Mouse (Mus musculus): ENCODE measurements at regions not wholly inside any gene's neighbourhood (a gene's known extent, or its start where the extent isn't known, plus 50 kb on each side); places are given as distances from the start of the nearest gene placed in this dataset.

DNA sequence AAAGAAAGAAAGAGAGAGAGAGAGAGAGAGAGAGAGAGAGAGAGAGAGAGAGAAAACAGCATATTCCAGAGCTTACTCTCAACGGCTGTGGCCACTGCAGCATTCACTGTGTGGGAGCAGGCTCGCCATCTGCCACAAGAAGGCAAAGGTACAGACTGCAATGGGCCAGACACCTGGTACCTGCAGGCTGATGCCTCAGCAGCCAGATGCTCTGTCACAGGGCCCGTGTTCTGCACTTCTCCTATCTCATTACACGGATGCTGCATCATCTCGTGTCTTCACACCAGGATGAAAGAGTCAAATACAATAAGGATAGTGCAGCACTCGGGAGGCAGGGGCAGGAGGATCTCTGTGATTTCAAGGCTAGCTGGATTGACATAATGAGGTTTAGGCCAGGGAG, 305.2 kb downstream of the Rnf144a start:
- Histone ChIP-seq H3K4me3 (replicated peaks in 1 of 3; ENCODE audit: low read depth in 2 of 3, low read length in 2 of 3, poor library complexity in 1 of 3) (no peak overlapping the region), H3K36me3 (replicated peaks in 1 of 2; ENCODE audit: control insufficient read depth in 1 of 2, insufficient read depth in 1 of 2, low read length in 1 of 2) (no peaks in the 10 kb centered on the region), H3K4me2 (ENCODE audit: insufficient read depth, low read depth, poor library complexity, severe bottlenecking) (no peak overlapping the region), H3K9ac (ENCODE audit: insufficient read depth, low read depth) (no peak overlapping the region), H3K4me1 (ENCODE audit: control insufficient read depth in 1 of 2, insufficient read depth in 2 of 2) (no peaks in the 10 kb centered on the region), H3K9me3 (replicated peaks; ENCODE audit: low read length) (no peaks in the 10 kb centered on the region), H3K27me3 (replicated peaks) (no peaks in the 10 kb centered on the region), H3K79me2 (replicated peaks; ENCODE audit: control insufficient read depth, extremely low read depth, insufficient read depth, poor library complexity, severe bottlenecking) (no peaks in the 10 kb centered on the region), H3K27ac (ENCODE audit: insufficient read depth, low read depth) (no peak overlapping the region)
- dilution Hi-C loops (cut with MboI; ENCODE audit: extremely low pct_ligation_motif_present, extremely low pct_unique_long_range_greater_than_20kb, low sequenced_read_pairs): no loop called here
- TF ChIP-seq JUND (conservative IDR thresholded peaks at IDR 0.05; ENCODE audit: low read depth, low read length): no peak
- no peak for TF ChIP-seq USF1 (IDR thresholded peaks at IDR 0.05; ENCODE audit: low read depth, low read length)
- no peak for TF ChIP-seq RCOR1 (conservative IDR thresholded peaks at IDR 0.05; ENCODE audit: low read depth, low read length)
- TF ChIP-seq RAD21 (IDR thresholded peaks at IDR 0.05; ENCODE audit: low read depth, low read length): no peak
- TF ChIP-seq SIN3A (IDR thresholded peaks at IDR 0.05; ENCODE audit: low read length): no peak
- TF ChIP-seq CHD2 (IDR thresholded peaks at IDR 0.05; ENCODE audit: low read length): no peak
- no peak for DNase-seq (ENCODE audit: extremely low read depth)
- in situ Hi-C loops (cut with MboI; ENCODE audit: low pct_ligation_motif_present, low pct_unique_long_range_greater_than_20kb, low sequenced_read_pairs): no loop called here

DNA sequence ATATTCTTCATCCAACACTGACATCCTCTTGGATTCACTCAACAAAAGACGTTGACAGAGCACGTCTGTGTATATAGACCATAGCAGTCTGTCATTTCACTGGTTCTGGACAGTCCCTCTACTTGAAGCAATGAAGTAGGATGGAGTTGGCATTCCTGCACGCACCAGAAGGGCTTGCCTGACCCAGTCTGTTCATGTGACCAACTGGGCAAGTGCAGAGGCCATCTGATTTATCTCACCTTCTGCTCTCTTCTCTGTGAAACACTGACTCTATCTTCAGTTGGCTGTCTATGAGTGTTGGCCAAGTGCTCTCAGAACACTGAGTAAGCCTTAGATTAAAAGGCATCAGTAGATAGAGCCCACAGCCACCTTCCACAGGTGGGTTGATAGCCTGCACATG, 310.7 kb downstream of the Rnf144a start:
- H3K9ac ChIP-seq (ENCODE audit: insufficient read depth, low read depth): no peak overlapping the region
- no peaks in the 10 kb centered on the region for H3K9me3 ChIP-seq (replicated peaks; ENCODE audit: low read length)
- no peak for TF ChIP-seq NRF1 (IDR thresholded peaks at IDR 0.05; ENCODE audit: low read depth, low read length)
- H3K27ac ChIP-seq (ENCODE audit: insufficient read depth, low read depth): no peak overlapping the region
- in situ Hi-C loops (cut with MboI; ENCODE audit: low pct_ligation_motif_present, low pct_unique_long_range_greater_than_20kb, low sequenced_read_pairs) (no loop called here), dilution Hi-C loops (cut with MboI; ENCODE audit: extremely low pct_ligation_motif_present, extremely low pct_unique_long_range_greater_than_20kb, low sequenced_read_pairs) (no loop called here)
- no peaks in the 10 kb centered on the region for H3K4me1 ChIP-seq (ENCODE audit: control insufficient read depth in 1 of 2, insufficient read depth in 2 of 2)
- H3K36me3 ChIP-seq (replicated peaks in 1 of 2; ENCODE audit: control insufficient read depth in 1 of 2, insufficient read depth in 1 of 2, low read length in 1 of 2): no peaks in the 10 kb centered on the region
- H3K4me3 ChIP-seq (replicated peaks in 1 of 3; ENCODE audit: low read depth in 2 of 3, low read length in 2 of 3, poor library complexity in 1 of 3): no peak overlapping the region
- H3K79me2 ChIP-seq (replicated peaks; ENCODE audit: control insufficient read depth, extremely low read depth, insufficient read depth, poor library complexity, severe bottlenecking): no peaks in the 10 kb centered on the region
- H3K4me2 ChIP-seq (ENCODE audit: insufficient read depth, low read depth, poor library complexity, severe bottlenecking): no peak overlapping the region
- no peak for DNase-seq (ENCODE audit: extremely low read depth)
- no peaks in the 10 kb centered on the region for H3K27me3 ChIP-seq (replicated peaks)

DNA sequence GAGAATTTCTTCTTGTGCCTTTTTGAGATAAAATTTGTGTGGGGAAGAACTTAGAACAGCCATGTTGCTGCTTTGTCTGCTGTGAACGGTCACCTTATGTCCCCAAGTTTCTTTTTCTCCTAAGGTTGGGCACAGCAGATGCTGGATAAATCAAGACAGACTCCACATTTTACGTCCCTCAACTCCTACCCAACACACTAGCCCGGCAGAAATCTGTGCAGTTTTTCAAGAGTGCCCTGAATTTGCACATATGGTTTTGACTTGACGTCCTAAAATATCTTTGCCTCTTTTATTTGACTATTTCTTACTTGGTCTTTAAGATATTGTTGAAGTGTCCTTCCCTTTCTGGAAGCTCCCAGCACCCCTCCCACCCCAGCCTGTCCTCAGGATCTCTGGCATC, 312.7 kb downstream of the Rnf144a start:
- in situ Hi-C loops (cut with MboI; ENCODE audit: low pct_ligation_motif_present, low pct_unique_long_range_greater_than_20kb, low sequenced_read_pairs): no loop called here
- no peak for TF ChIP-seq MEF2A (IDR thresholded peaks at IDR 0.05; ENCODE audit: borderline replicate concordance, low read depth, low read length)
- no peak for TF ChIP-seq POLR2A (IDR thresholded peaks at IDR 0.05; ENCODE audit: low read depth, low read length)
- no peak for TF ChIP-seq CHD2 (IDR thresholded peaks at IDR 0.05; ENCODE audit: low read length)
- TF ChIP-seq JUN (IDR thresholded peaks at IDR 0.05; ENCODE audit: insufficient read depth, low read depth, low read length): no peak
- no peak for TF ChIP-seq MYC (IDR thresholded peaks at IDR 0.05; ENCODE audit: low read depth, low read length)
- TF ChIP-seq MAX (IDR thresholded peaks at IDR 0.05; ENCODE audit: low read length): no peak
- no peak for TF ChIP-seq TCF12 (IDR thresholded peaks at IDR 0.05; ENCODE audit: low read depth, low read length)
- TF ChIP-seq USF1 (IDR thresholded peaks at IDR 0.05; ENCODE audit: low read depth, low read length): no peak
- no peak for TF ChIP-seq IRF4 (IDR thresholded peaks at IDR 0.05; ENCODE audit: low read depth, low read length)
- no peak for TF ChIP-seq TBP (conservative IDR thresholded peaks at IDR 0.05; ENCODE audit: low read depth, low read length)
- no peak for TF ChIP-seq KAT2A (IDR thresholded peaks at IDR 0.05; ENCODE audit: insufficient replicate concordance, low read length)
- TF ChIP-seq SIN3A (IDR thresholded peaks at IDR 0.05; ENCODE audit: low read length): no peak
- Histone ChIP-seq H3K27me3 (replicated peaks) (no peaks in the 10 kb centered on the region), H3K27ac (ENCODE audit: insufficient read depth, low read depth) (no peak overlapping the region), H3K4me3 (replicated peaks in 1 of 3; ENCODE audit: low read depth in 2 of 3, low read length in 2 of 3, poor library complexity in 1 of 3) (no peak overlapping the region), H3K36me3 (replicated peaks in 1 of 2; ENCODE audit: control insufficient read depth in 1 of 2, insufficient read depth in 1 of 2, low read length in 1 of 2) (no peaks in the 10 kb centered on the region), H3K9me3 (replicated peaks; ENCODE audit: low read length) (no peaks in the 10 kb centered on the region), H3K4me2 (ENCODE audit: insufficient read depth, low read depth, poor library complexity, severe bottlenecking) (no peak overlapping the region), H3K79me2 (replicated peaks; ENCODE audit: control insufficient read depth, extremely low read depth, insufficient read depth, poor library complexity, severe bottlenecking) (no peaks in the 10 kb centered on the region), H3K9ac (ENCODE audit: insufficient read depth, low read depth) (no peak overlapping the region), H3K4me1 (ENCODE audit: control insufficient read depth in 1 of 2, insufficient read depth in 2 of 2) (no peaks in the 10 kb centered on the region)
- DNase-seq (ENCODE audit: extremely low read depth): no peak
- dilution Hi-C loops (cut with MboI; ENCODE audit: extremely low pct_ligation_motif_present, extremely low pct_unique_long_range_greater_than_20kb, low sequenced_read_pairs): no loop called here
